Mouse (Mus musculus) ES-Bruce4 (cell line): ENCODE measurements around the gene Srpk1.

Experiments used
- CTCF ChIP-seq: IDR thresholded peaks from one replicate; pipeline ENCODE4 v1.8.1; 2011; ENCODE audit warnings: low read depth, low read length
- EP300 ChIP-seq: IDR thresholded peaks from 2 replicates; pipeline ENCODE4 v1.6.1; 2011; ENCODE audit warnings: low read depth, low read length; ENCODE audit not compliant: insufficient read depth
- POLR2A ChIP-seq: IDR thresholded peaks from one replicate; pipeline ENCODE4 v1.8.1; 2011; ENCODE audit warnings: low read length; ENCODE audit not compliant: insufficient read depth

GRCm38 (mm10) chr17:28628248-28629124 lies 6.0 kb upstream of the Srpk1 start:
- TF ChIP-seq CTCF, result no peak
- no peak for TF ChIP-seq POLR2A
- TF ChIP-seq EP300, result no peak
